Mouse (Mus musculus): Measurements from ENCODE around the gene Dgat2l6.

Gene Dgat2l6

DNA sequence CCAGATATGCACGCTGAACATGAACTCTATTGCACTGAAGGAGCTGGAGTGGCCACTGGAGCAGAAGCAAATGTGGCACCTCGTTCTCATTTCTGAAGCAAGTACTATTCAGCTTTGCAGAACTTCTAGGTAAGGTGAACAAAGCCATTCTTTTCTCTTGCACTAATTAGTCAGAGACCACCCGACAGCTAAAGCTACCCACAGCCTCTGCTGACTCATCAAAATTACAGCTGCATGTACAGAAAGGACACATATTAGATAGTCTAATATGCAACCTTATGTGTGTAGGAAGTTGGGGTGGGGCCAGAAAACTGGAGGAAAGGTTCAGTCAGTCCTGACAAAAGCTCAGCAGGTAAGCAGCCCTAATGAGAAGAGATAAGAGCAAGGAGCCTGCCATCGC is at the start of gene Dgat2l6:
Dgat2l6 (plus strand) TSS at position 368 of the 400 bp plus-strand sequence.
- DNase-seq (ENCODE audit: extremely low spot score, low read depth, low spot score): no peak

DNA sequence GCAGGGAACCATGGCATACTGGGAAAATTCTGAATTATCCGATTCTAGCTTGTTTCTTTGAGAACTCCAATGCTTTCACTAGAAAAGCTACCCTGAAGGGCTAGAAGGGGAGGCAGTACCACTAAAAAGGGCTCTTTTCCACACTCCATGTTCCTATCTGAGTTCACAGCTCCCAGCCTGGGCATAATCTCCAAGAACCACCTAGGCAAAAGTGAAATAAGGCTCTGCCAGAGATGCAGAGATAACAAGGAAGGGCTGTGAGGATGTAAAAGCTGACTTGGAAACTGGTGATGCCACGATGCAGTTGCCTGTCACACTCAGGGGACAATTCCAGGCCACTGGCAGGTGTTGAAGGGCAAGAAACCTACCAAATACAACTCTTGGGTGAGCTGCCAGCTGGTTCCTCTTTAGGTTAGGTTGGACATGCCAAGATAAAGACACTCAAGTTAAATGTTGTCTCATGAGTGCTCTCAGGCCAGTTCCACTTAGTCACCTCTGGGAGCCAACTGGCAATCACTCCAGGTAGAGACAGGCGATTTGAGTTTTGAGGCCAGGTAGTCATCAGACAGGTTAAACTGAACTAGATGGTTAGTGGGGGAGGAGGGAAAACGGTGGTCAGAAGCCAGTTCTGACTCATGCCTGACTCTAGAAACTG is 48.9 kb upstream of the Dgat2l6 start:
- DNase-seq (ENCODE audit: extremely low spot score, low read depth, low spot score): no peak

DNA sequence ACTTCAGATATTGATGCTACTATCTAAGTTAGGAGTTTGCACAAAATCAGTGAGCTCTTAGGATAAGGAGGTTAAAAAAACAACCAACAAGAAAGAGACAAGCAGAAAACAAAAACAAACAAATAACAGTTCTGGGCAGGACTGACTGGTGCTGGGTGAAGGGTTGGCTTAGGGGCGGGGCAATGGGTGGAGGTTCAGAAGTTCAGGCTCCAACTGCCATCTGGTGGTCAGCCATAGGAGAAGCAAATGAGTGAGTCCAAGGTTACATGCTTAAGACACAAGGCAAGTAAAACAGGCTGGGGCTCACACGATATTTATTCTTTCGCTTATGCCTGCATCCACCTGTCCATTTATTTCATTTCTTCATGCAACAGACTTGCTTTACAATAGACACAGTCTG is 44.3 kb upstream of the Dgat2l6 start:
- DNase-seq (ENCODE audit: extremely low spot score, low read depth, low spot score): peak; percentile 20

DNA sequence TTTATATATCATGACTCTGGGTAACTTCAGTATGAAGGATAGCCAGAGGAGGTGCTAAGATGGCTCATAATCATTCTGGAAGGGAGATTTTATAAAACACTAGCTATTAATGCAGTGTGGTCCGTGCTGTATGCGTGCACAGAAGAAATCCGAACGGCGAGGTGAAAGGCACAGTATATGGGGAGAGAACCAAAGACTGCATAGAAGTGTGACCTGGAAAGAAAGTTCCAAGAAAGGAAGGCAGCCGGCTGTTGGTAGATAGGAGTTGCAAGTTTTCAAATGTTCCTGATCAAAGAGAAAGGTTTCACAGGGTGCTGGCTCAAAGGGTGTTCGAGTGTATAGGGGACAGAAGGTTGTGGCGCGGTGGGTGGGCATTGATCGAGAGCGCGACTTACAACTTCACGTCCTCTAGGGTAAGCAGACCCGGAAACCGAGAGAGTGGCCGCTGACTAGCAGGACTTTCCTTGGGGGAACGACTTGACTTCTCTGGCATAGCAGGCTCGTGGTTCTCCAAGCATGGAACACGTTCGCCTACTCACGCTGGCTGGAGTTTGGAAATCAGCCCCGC is 31.1 kb upstream of the Dgat2l6 start:
- DNase-seq (ENCODE audit: extremely low spot score, low read depth, low spot score): no peak

DNA sequence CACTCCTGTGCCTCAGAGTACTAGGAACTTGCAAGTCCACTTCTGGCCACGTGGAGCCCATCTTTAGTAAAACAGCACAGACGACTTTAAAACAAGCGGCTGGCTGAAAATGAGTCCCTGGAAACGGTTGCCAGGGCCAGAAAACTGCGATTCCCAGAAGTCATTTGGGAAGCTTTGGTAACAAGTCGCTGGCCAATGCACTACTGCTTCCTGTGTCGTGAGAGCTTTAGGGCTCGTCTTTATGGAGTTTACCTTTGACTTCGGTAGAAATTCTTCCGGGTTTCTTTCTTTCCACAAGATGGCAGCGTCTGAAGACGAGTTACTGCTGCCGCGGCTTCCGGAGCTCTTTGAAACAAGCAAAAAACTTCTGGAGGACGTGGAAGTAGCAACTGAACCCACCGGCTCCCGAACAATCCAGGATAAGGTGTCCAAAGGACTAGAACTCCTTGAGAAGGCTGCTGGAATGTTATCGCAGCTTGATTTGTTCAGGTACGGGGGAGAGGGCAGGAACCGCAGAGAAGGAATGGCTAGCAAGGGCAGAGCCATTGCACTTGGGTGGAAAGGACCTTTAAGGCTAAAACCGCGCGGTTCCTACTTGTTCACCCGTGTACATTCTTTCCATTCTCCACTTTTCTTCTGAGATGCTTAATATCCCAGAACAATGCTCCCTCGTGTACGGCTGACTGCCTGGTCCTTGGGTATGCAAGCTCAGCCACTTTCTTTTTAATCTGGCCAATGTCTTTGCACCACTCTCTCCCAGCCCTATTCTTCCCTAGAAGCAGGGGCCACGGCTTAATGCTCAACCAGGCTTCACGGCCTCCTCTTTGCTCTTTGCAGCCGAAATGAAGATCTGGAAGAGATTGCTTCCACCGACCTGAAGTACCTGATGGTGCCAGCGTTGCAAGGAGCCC is 30.3 kb upstream of the Dgat2l6 start, which contains the start of gene Igbp1:
Igbp1 (plus strand) TSS at position 224 of the 911 bp plus-strand sequence.
- DNase-seq (ENCODE audit: extremely low spot score, low read depth, low spot score): peak; percentile 52

DNA sequence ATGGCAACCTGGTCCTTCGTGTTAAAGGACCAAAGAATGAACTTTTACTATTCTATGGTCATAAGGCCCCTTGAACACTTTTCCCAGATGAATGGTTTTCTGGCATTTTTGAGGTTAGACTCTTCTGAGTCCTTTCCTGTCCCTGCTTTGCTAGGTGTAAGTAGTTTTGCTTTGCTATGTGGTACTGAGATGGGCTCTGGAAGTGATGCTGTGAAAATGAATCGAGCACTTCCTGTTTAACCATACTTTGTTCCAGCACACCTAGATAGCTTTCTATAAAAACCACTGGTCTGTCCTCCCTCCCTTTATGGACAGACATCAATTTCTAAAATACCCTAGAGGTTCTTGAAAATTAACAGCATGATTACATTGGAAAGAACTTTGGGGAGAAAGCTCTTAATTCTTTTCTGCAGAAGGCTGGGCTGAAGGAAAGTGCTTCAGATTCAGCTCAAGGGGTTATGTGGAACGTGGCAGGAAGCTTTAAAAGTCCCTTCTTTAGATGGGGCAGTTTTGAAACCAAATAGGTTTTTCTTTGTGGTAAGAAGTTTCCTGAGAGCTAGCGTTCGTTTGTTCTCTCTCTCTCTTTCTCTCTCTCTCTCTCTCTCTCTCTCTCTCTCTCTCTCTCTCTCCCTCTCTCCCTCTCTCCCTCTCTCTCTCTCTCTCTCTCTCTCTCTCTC is 20.3 kb upstream of the Dgat2l6 start:
- DNase-seq (ENCODE audit: extremely low spot score, low read depth, low spot score): no peak

DNA sequence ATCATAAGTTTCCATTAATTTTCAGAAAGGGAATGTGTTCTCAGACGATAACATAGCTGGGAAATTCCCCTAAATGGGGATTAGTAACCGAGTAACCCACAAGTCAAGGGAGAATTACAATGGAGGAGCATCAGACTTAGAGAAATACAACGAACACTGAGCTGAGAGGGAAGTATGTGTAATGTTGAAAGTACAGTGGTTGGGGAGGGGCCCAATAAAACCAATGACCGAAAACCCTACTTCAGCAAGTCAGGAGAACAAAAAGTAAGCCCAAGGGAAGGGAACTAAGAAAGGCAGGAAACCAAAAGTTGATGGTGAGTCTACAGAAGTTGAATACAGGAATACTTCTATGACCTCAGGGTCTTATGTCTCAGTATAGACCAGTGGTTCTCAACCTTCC is 16.5 kb upstream of the Dgat2l6 start:
- DNase-seq (ENCODE audit: extremely low spot score, low read depth, low spot score): no peak

DNA sequence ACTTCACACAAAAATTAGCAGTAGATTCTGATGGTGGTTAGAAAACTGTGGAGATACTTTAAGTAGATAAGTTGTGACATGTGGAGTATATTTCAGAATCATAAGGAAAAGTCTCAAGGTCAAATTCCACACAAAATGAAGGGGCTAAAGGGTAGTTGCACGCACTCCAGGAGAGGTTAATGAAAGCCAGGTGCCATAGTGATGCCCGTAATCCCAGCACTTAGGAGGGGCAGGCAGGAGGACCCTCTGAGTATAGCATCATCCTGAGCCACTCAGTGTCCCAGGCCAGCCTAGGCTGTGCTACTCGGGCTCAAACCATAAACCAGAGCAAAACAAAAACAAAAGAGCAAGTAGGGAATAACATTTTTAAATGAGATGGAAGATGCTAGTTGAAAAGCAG is 14.7 kb upstream of the Dgat2l6 start:
- no peak for DNase-seq (ENCODE audit: extremely low spot score, low read depth, low spot score)

DNA sequence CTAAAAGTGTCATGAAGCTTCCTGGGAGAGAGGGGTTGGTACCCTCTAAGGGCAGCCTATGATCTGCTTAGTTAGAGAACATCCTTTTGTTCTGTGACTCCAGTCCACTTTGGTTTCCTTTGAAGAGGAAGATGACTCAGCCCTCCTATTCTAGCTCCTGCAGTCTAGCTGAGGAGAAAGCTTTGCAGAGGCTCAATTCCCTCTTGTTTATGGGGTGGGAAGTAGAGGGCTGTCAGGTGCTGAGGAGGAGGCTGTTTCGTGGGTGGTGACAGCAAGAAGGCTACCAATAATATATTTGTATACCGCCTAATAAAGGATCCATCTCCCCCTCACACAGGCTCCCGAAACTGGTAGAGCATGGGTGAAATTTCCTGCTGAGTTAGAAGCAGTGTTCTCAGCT is 8.0 kb upstream of the Dgat2l6 start:
- no peak for DNase-seq (ENCODE audit: extremely low spot score, low read depth, low spot score)

DNA sequence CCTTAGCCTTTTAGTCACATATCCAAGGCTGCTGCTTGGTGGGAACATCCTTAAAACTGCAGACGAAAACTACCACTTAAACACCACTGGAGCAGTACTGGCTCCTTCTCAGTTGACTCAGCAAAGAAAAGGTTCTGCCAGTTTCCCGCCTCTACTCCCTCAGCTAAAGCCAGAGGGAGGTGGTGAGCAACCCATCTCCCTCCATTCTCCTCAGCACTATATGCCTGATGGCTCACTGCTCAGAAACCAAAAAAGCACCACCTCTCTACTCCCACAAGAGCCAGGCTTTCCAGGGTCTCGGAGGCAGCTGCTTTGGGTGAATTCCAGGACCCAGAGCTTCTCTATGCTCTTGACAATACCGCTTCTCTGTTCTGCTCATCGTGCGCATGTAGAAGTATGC is 7.0 kb upstream of the Dgat2l6 start:
- no peak for DNase-seq (ENCODE audit: extremely low spot score, low read depth, low spot score)

DNA sequence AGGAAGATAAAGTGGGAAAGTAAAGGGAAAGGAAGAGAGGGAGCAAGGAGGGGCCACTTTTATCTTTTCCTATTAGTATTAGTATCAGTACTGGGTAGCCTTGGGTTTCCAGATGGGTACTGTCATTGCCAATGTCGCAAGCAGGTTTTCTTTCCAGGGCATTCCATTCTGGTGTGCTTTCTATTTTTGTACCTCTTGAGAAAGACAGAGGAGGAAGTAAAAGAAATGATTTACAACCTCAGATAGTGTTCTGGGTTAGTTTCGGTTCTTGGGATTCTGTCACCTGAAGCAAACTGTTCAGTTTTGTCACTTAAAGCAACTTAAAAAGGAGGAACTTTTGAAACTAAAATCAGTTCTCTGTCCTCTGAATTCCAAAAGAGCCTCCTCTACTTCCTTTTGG is 6.1 kb upstream of the Dgat2l6 start:
- no peak for DNase-seq (ENCODE audit: extremely low spot score, low read depth, low spot score)

DNA sequence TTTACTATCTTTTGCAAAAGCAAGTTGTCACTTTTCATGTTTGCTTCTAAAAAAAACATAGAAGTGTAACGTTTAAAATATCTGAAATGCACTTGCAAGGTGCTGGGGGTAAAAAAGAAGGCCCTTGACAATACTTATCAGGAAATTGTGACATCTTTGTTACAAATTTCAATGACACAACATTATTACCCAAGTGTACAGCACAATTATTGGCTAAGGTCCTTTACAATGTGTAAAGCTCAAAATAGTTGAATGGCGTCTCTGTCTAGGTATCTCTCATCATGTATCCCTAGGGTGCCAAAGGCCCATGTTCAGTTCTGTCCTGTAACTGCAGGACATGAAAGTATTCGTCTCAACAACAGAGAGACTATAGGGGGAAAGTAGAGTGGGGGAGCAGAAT is 31.4 kb downstream of the Dgat2l6 start:
- no peak for DNase-seq (ENCODE audit: extremely low spot score, low read depth, low spot score)

DNA sequence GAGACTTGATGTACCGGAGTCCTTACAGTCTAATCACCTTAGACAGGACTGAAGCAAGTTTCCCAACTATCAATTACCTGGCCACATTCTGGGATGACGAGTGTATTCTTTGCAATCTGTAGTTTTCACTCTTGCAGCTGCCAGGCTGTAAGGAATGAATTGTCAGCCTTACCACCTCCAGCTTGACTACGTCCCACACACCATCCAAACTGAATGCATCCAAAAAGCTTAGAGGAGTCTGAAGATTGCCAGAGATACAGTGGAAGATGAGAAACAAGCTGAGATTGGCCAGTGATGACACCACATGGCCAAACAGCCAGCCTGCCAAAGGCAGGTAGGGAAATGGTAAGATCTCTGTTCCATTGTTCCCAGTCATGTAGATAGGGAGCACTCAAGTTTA is 41.1 kb downstream of the Dgat2l6 start:
- no peak for DNase-seq (ENCODE audit: extremely low spot score, low read depth, low spot score)

DNA sequence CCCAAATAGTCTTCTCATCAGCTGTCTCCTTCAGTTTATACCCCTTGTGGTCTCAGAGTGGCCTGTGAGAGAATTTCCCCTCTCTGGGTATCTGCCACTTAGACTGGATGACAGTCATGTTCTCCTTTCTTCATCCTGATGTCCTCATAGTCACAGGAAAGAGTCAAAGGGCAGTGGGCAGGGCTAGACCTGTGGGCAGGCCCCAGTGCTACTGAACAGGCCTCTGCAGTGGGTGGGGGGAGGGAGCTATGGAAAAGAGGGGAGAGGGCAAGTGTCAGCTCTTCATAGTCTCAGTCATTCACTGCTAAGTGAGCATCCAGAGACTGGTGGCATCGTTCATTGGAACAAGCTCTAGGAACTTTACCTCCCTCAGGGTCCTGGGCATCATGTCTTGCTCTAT is 47.3 kb downstream of the Dgat2l6 start, which contains the start of gene Awat1:
Awat1 (plus strand) TSS at position 301 of the 400 bp plus-strand sequence.
- no peak for DNase-seq (ENCODE audit: extremely low spot score, low read depth, low spot score)

DNA sequence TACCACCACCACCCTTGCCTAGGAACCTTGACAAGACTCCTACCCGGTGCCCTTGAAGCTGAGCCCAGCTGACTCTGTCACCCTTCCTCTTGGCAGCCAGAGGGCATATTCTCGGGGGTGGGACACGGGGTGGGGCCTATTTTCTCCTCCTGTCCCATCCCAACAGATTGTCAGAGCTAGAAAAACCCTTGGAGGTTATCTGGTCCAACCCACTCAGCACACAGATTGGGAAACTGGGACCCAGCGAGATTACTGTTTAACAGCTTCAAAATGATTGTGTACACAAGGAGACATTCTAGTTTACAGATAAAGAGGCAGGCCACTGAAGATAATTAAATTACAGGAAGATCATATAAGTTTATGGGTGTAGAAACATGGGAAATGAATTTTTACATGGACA is 70.2 kb downstream of the Dgat2l6 start, which contains the start of gene P2ry4:
P2ry4 (minus strand) TSS at position 79 of the 400 bp plus-strand sequence.
- DNase-seq (ENCODE audit: extremely low spot score, low read depth, low spot score): no peak
